Mouse (Mus musculus): ENCODE measurements around the gene Nrn1. TPM values are rescaled to one million over a fixed set of nuclear protein-coding genes. Genes with fewer than 3 reads are reported as not detected.

Gene Nrn1
- polyA plus RNA-seq, 1 experiment from 2014 or later: 0.31 TPM

DNA sequence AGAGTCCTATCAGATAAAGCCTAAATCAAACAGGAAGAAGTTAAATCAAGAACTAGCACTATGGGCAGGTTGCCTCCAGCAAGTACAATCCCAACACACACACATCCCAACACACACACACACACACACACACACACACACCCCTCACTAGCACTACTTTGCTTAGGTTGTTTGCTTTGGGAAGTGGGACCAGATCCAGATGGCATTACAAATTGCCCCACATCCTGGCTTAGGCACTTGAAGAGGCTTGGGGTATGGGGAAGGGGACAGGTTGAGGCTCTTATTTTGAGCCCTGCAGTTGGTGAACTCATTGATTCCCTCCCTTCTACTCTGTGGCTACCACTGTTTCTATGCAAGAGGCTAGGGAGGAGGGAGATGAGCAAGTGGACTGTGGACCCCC lies 12.6 kb downstream of the Nrn1 start:
- H3K27ac ChIP-seq (ENCODE audit: low read length): no peak overlapping the region
- DNase-seq (ENCODE audit: low spot score) (no peak), ATAC-seq (no peak)
- 0 out of 2 replicates have a peak, but pooled peaks cover 6% of the 10 kb centered on the region for H3K4me1 ChIP-seq (ENCODE audit: insufficient read depth, low read depth, low read length)
- no peak overlapping the region for H3K9ac ChIP-seq (replicated peaks; ENCODE audit: low read depth)
- H3K4me3 ChIP-seq (ENCODE audit: low read depth, low read length): no peak overlapping the region
- TF ChIP-seq EP300 (IDR thresholded peaks at IDR 0.05) (no peak), CTCF (IDR thresholded peaks at IDR 0.05) (no peak)
- H3K4me2 ChIP-seq (replicated peaks; ENCODE audit: low read depth, low read length): no peak overlapping the region
- no peaks in the 10 kb centered on the region for H3K36me3 ChIP-seq (ENCODE audit: insufficient read depth, low read length)
- H3K27me3 ChIP-seq (replicated peaks; ENCODE audit: insufficient read depth, low read length): peaks cover 60% of the 10 kb centered on the region
- H3K9me3 ChIP-seq (ENCODE audit: low read length): no peaks in the 10 kb centered on the region

DNA sequence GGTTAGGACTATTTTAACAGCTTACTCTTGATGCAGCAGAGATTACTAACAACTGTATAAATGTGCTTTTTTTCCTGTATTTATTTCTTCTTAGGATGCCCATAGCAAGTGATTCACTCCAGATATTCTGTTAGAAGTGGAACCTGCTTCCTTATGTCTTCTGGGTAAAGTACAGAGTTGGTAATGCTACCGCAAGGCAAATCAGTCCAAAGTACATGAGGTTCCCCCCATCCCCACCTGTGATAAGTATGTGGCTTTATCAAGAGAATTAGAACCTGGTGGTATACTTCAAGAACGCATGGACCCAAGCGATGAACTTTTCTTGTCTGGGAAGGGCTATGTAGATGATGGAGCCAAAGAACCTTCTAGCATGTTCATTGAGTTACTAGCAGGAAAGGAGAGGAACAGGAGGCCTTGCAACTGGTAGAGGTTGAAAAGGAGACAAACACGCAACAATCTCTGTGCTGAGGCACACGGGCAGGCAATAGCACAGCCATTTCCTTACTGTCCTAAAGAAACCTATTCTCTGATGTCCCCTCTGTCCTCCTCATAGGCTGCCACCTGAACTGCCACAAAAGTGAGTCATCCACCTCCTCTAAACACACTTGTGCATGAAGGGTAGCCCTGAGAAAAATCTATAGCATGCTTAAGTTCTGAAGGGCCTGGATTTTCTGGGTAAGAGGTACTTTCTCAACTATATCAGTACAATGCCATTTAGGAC lies 14.5 kb downstream of the Nrn1 start:
- WGBS: 91% methylated on average over 5 of the region's 5 CpGs
- peaks cover 45% of the 10 kb centered on the region for H3K27me3 ChIP-seq (replicated peaks; ENCODE audit: insufficient read depth, low read length)

DNA sequence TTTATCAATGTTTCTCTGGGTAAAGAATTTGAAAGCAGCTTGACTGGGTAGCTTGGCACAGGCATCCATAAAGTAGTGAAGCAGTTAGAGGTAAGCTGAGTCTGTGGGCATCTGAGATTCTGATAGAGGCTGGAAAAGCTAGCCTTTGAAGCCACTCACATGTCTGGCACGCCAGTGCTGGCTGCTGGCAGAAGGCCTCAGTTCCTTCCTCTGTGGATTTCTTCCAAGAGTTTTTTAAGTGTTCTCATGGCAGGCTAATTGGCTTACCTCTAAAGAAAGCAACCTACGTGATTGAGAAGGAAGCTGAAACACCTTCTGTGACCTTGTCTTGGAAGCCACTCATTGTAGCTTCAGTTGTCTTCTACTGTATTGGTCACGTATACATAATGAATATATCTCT lies 17.6 kb downstream of the Nrn1 start:
- H3K4me1 ChIP-seq (ENCODE audit: insufficient read depth, low read depth, low read length): no peaks in the 10 kb centered on the region
- H3K9me3 ChIP-seq (ENCODE audit: low read length): no peaks in the 10 kb centered on the region
- no peak overlapping the region for H3K4me2 ChIP-seq (replicated peaks; ENCODE audit: low read depth, low read length)
- H3K4me3 ChIP-seq (ENCODE audit: low read depth, low read length): no peak overlapping the region
- peaks cover 18% of the 10 kb centered on the region; the same call in 1 of the 2 replicates for H3K27me3 ChIP-seq (replicated peaks; ENCODE audit: insufficient read depth, low read length)
- no peaks in the 10 kb centered on the region for H3K36me3 ChIP-seq (ENCODE audit: insufficient read depth, low read length)
- no peak for ATAC-seq
- no peak overlapping the region for H3K9ac ChIP-seq (replicated peaks; ENCODE audit: low read depth)
- WGBS: 38% methylated on average over 3 of the region's 3 CpGs
- TF ChIP-seq CTCF (IDR thresholded peaks at IDR 0.05) (no peak), EP300 (IDR thresholded peaks at IDR 0.05) (no peak)
- H3K27ac ChIP-seq (ENCODE audit: low read length): no peak overlapping the region
- no peak for DNase-seq (ENCODE audit: low spot score)

More for the DNA sequence above, 14.5 kb downstream of the Nrn1 start:
- Histone ChIP-seq H3K27ac (ENCODE audit: low read length) (no peak overlapping the region), H3K36me3 (ENCODE audit: insufficient read depth, low read length) (no peaks in the 10 kb centered on the region), H3K9ac (replicated peaks; ENCODE audit: low read depth) (no peak overlapping the region), H3K9me3 (ENCODE audit: low read length) (no peaks in the 10 kb centered on the region), H3K4me2 (replicated peaks; ENCODE audit: low read depth, low read length) (no peak overlapping the region), H3K4me3 (ENCODE audit: low read depth, low read length) (no peak overlapping the region), H3K4me1 (ENCODE audit: insufficient read depth, low read depth, low read length) (no peaks in the 10 kb centered on the region)
- TF ChIP-seq EP300 (IDR thresholded peaks at IDR 0.05) (no peak), CTCF (IDR thresholded peaks at IDR 0.05) (no peak)
- ATAC-seq (no peak), DNase-seq (ENCODE audit: low spot score) (no peak)

DNA sequence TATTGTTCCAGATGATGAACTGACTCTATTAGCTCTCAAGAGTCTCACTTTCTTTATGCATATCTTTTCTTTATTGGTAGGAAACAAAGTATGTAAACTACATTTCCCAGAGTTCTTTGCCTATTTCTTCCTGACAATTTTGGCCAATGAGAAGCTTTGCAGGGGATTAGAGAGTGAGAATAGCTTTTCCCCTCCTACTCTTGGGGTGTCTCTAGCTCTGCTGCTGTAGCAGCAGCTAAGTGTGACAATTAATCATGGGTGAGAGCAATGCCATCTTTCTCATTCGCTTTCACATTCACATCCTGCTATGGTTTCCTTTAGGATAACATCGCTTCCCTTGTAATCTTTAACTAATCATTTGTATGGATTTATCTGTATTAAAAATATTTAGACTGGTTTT lies 18.2 kb downstream of the Nrn1 start:
- Histone ChIP-seq H3K27ac (ENCODE audit: low read length) (no peak overlapping the region), H3K4me2 (replicated peaks; ENCODE audit: low read depth, low read length) (no peak overlapping the region), H3K9ac (replicated peaks; ENCODE audit: low read depth) (no peak overlapping the region), H3K9me3 (ENCODE audit: low read length) (no peaks in the 10 kb centered on the region), H3K4me3 (ENCODE audit: low read depth, low read length) (no peak overlapping the region), H3K36me3 (ENCODE audit: insufficient read depth, low read length) (no peaks in the 10 kb centered on the region), H3K27me3 (replicated peaks; ENCODE audit: insufficient read depth, low read length) (peaks cover 12% of the 10 kb centered on the region; the same call in 1 of the 2 replicates), H3K4me1 (ENCODE audit: insufficient read depth, low read depth, low read length) (no peaks in the 10 kb centered on the region)
- WGBS: 44% methylated on average over 2 of the region's 2 CpGs
- no peak for TF ChIP-seq CTCF (IDR thresholded peaks at IDR 0.05)
- no peak for TF ChIP-seq EP300 (IDR thresholded peaks at IDR 0.05)
- no peak for DNase-seq (ENCODE audit: low spot score)
- no peak for ATAC-seq

DNA sequence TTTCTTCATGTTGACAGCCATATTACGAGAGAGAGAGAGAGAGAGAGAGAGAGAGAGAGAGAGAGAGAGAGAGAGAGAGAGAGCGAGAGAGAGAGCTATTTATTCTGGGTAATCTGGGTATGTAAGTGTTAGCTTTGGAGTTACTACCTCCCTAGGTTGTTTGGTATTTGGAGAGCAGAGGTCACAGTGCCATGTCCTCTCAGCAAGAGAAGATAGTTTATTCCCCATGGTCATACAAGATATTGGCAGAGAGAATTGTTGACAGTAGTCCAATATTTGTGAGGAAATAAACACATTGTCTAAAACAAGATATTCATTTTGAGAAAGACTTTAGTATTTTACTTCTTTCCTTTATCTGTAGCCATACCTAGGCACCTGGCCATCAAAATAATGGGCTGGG lies 20.8 kb downstream of the Nrn1 start:
- Histone ChIP-seq H3K9ac (replicated peaks; ENCODE audit: low read depth) (no peak overlapping the region), H3K4me3 (ENCODE audit: low read depth, low read length) (no peak overlapping the region), H3K27ac (ENCODE audit: low read length) (no peak overlapping the region), H3K27me3 (replicated peaks; ENCODE audit: insufficient read depth, low read length) (0 out of 2 replicates have a peak, but pooled peaks cover 3% of the 10 kb centered on the region), H3K36me3 (ENCODE audit: insufficient read depth, low read length) (no peaks in the 10 kb centered on the region), H3K4me1 (ENCODE audit: insufficient read depth, low read depth, low read length) (no peaks in the 10 kb centered on the region), H3K9me3 (ENCODE audit: low read length) (no peaks in the 10 kb centered on the region), H3K4me2 (replicated peaks; ENCODE audit: low read depth, low read length) (no peak overlapping the region)
- ATAC-seq: no peak
- WGBS: 47% methylated on average over 2 of the region's 2 CpGs
- DNase-seq (ENCODE audit: low spot score): no peak
- TF ChIP-seq CTCF (IDR thresholded peaks at IDR 0.05) (no peak), EP300 (IDR thresholded peaks at IDR 0.05) (no peak)

DNA sequence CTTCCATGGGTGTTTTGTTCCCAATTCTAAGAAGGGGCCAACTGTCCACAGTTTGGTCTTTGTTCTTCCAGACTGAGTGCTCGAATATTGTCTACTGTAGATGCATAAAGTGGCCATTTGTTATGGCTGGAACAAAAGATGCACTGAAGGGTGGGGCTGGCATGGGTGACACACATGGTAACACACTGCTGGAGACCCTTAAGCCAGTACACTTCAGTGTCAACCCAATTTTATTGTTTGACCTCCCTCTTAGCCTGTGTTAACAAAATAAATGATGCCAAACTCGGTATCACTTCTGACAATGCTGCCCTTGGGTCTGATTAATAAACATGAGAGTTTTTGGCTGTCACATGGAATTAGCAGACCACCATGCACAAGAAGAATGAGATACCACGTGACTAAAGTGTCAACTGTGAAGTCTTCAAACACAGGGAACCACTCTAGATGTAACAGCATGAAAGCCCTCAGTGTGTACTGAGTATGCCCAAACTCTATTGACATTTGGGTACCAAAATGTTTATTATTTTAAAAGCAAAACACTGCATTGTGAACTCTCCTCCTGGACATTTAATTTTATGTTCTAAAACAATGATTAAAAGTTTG lies 27.7 kb downstream of the Nrn1 start:
- Histone ChIP-seq H3K4me3 (ENCODE audit: low read depth, low read length) (no peak overlapping the region), H3K27me3 (replicated peaks; ENCODE audit: insufficient read depth, low read length) (no peaks in the 10 kb centered on the region), H3K9me3 (ENCODE audit: low read length) (no peaks in the 10 kb centered on the region), H3K36me3 (ENCODE audit: insufficient read depth, low read length) (no peaks in the 10 kb centered on the region), H3K9ac (replicated peaks; ENCODE audit: low read depth) (no peak overlapping the region), H3K27ac (ENCODE audit: low read length) (no peak overlapping the region), H3K4me1 (ENCODE audit: insufficient read depth, low read depth, low read length) (no peaks in the 10 kb centered on the region), H3K4me2 (replicated peaks; ENCODE audit: low read depth, low read length) (no peak overlapping the region)
- ATAC-seq (no peak), DNase-seq (ENCODE audit: low spot score) (no peak)
- WGBS: 53% methylated on average over 3 of the region's 3 CpGs
- TF ChIP-seq EP300 (IDR thresholded peaks at IDR 0.05) (no peak), CTCF (IDR thresholded peaks at IDR 0.05) (no peak)

All from lung, postnatal 0 days (tissue).